Mouse (Mus musculus) stomach, embryonic 15.5 days (tissue): Measurements from ENCODE around the gene Lrrc3c. TPM values are rescaled to one million over a fixed set of nuclear protein-coding genes. Genes with fewer than 3 reads are reported as not detected.

Source experiments
- ATAC-seq: fragments of 200-750 bp; cut with Nextera tagmentation; 2 replicates; pipeline ENCODE4 v1.8.0; 2017; ENCODE audit warnings: low read depth, moderate number of reproducible peaks, moderate TSS enrichment; ENCODE audit not compliant: insufficient read depth, low FRiP score
- H3K27ac ChIP-seq: fragments of 300-500 bp; sonication (generic); 2 replicates; pipeline ENCODE4 v1.5.1; 2015; ENCODE audit warnings: mild to moderate bottlenecking, inconsistent platforms
- H3K27me3 ChIP-seq: fragments of 300-500 bp; sonication (generic); replicated peaks from 2 replicates; pipeline ENCODE4 v1.6.1; 2015; ENCODE audit warnings: inconsistent platforms
- H3K36me3 ChIP-seq: fragments of 300-500 bp; sonication (generic); 2 replicates; pipeline ENCODE4 v1.6.1; 2015; ENCODE audit warnings: inconsistent platforms
- H3K4me1 ChIP-seq: fragments of 300-500 bp; sonication (generic); 2 replicates; pipeline ENCODE4 v1.6.1; 2015; ENCODE audit warnings: inconsistent platforms
- H3K4me2 ChIP-seq: fragments of 300-500 bp; sonication (generic); 2 replicates; pipeline ENCODE4 v1.6.1; 2015; ENCODE audit warnings: mild to moderate bottlenecking, inconsistent platforms
- H3K4me3 ChIP-seq: fragments of 300-500 bp; sonication (generic); replicated peaks from 2 replicates; pipeline ENCODE4 v1.5.1; 2015; ENCODE audit warnings: inconsistent platforms
- H3K9ac ChIP-seq: fragments of 300-500 bp; sonication (generic); 2 replicates; pipeline ENCODE4 v1.6.1; 2015; ENCODE audit warnings: inconsistent platforms
- H3K9me3 ChIP-seq: fragments of 300-500 bp; sonication (generic); 2 replicates; pipeline ENCODE4 v1.6.1; 2016; ENCODE audit warnings: inconsistent platforms
- WGBS: fragments of 180-500 bp; shearing (Covaris S2); methylation state at CpG from one replicate; pipeline ENCODE4 v1.1.7; 2015; 5-methylcytosine and 5-hydroxymethylcytosine counted together
- polyA plus RNA-seq: library from polyadenylated mRNA; unstranded; fragments of >200 nt; fragmentation: Nextera tagmentation; extraction: Ambion mirVana; gene quantifications from 2 replicates; pipeline ENCODE4 v1.2.1, GENCODE M21; 2015

Lrrc3c gene
- polyA plus RNA-seq, 1 experiment from 2014 or later, result not detected

- no peaks in the 10 kb centered on the region for H3K9me3 ChIP-seq
- no peaks in the 10 kb centered on the region for H3K27me3 ChIP-seq
- ATAC-seq, result no peak
- 57% methylated on average over 5 of the region's 5 CpGs for WGBS
- H3K4me1 ChIP-seq, result no peaks in the 10 kb centered on the region
- no peak overlapping the region for H3K27ac ChIP-seq
- H3K4me2 ChIP-seq, result no peak overlapping the region
- H3K9ac ChIP-seq, result no peak overlapping the region
- no peaks in the 10 kb centered on the region for H3K36me3 ChIP-seq
- H3K4me3 ChIP-seq, result no peak overlapping the region
Measured at GRCm38 (mm10) chr11:98640091-98640490, 42.0 kb downstream of the Lrrc3c start.

GRCm38 (mm10) chr11:98644757-98645156, 46.7 kb downstream of the Lrrc3c start:
- no peak overlapping the region for H3K27ac ChIP-seq
- H3K9me3 ChIP-seq, result no peaks in the 10 kb centered on the region
- 67% methylated on average over 3 of the region's 3 CpGs for WGBS
- H3K27me3 ChIP-seq, result no peaks in the 10 kb centered on the region
- ATAC-seq, result no peak
- H3K36me3 ChIP-seq, result no peaks in the 10 kb centered on the region
- H3K4me1 ChIP-seq, result no peaks in the 10 kb centered on the region
- H3K4me3 ChIP-seq, result no peak overlapping the region
- no peak overlapping the region for H3K4me2 ChIP-seq
- H3K9ac ChIP-seq, result no peak overlapping the region

GRCm38 (mm10) chr11:98645946-98646345, 47.9 kb downstream of the Lrrc3c start:
- H3K27ac ChIP-seq, result no peak overlapping the region
- ATAC-seq, result no peak
- no peaks in the 10 kb centered on the region for H3K36me3 ChIP-seq
- H3K4me1 ChIP-seq, result no peaks in the 10 kb centered on the region
- H3K27me3 ChIP-seq, result 0 out of 2 replicates have a peak, but pooled peaks cover 2% of the 10 kb centered on the region
- no peaks in the 10 kb centered on the region for H3K9me3 ChIP-seq
- H3K4me3 ChIP-seq, result no peak overlapping the region
- WGBS, result 65% methylated on average over 2 of the region's 2 CpGs
- no peak overlapping the region for H3K9ac ChIP-seq
- H3K4me2 ChIP-seq, result no peak overlapping the region

- ATAC-seq, result no peak
Measured at GRCm38 (mm10) chr11:98646459-98646858, 48.4 kb downstream of the Lrrc3c start, which contains the start of gene Gsdma2. Gene Gsdma2 (plus strand): TSS chr11:98646759.

More at GRCm38 (mm10) chr11:98646459-98646858, 48.4 kb downstream of the Lrrc3c start, which contains the start of gene Gsdma2:
- H3K4me3 ChIP-seq, result no peak within 1 kb of the TSS
- no peaks in the 10 kb centered on the region for H3K4me1 ChIP-seq
- 44% methylated on average over 2 of the region's 2 CpGs for WGBS
- H3K27me3 ChIP-seq, result 0 out of 2 replicates have a peak, but pooled peaks cover 2% of the 10 kb centered on the region
- no peak within 1 kb of the TSS for H3K4me2 ChIP-seq
- no peak within 1 kb of the TSS for H3K27ac ChIP-seq
- no peaks in the 10 kb centered on the region for H3K9me3 ChIP-seq
- no peaks in the 10 kb centered on the region for H3K36me3 ChIP-seq
- H3K9ac ChIP-seq, result no peak within 1 kb of the TSS

Other genes starting within 250 kb of the Lrrc3c start
- 20.2 and 21.5 TPM in 2 replicates for gene Ppp1r1b, start 249.9 kb upstream of the Lrrc3c start, polyA plus RNA-seq
- 41.1 and 46.4 TPM in 2 replicates for gene Stard3, start 239.9 kb upstream of the Lrrc3c start, polyA plus RNA-seq
- gene Tcap, start 214.5 kb upstream of the Lrrc3c start, polyA plus RNA-seq, result 0.23 and 0.43 TPM in 2 replicates
- gene Pnmt, start 211.8 kb upstream of the Lrrc3c start, polyA plus RNA-seq, result 0.22 TPM in 1 of 2 replicates, not detected in the other
- gene Pgap3, start 197.8 kb upstream of the Lrrc3c start, polyA plus RNA-seq, result 13.0 and 15.7 TPM in 2 replicates
- 40.6 and 42.4 TPM in 2 replicates for gene Erbb2, start 185.8 kb upstream of the Lrrc3c start, polyA plus RNA-seq
- 137 and 142 TPM in 2 replicates for gene Mien1, start 159.3 kb upstream of the Lrrc3c start, polyA plus RNA-seq
- gene Grb7, start 151.9 kb upstream of the Lrrc3c start, polyA plus RNA-seq, result 44.7 and 56.1 TPM in 2 replicates
- 0.50 and 0.69 TPM in 2 replicates for gene Ikzf3, start 52.3 kb upstream of the Lrrc3c start, polyA plus RNA-seq
- gene Zpbp2, start 47.2 kb upstream of the Lrrc3c start, polyA plus RNA-seq, result 0.31 and 0.40 TPM in 2 replicates
- gene Ormdl3, start 10.9 kb upstream of the Lrrc3c start, polyA plus RNA-seq, result 55.6 and 61.8 TPM in 2 replicates
- gene Gm12355, start 27.4 kb downstream of the Lrrc3c start, polyA plus RNA-seq, result 1.1 and 5.0 TPM in 2 replicates
- not detected in 2 replicates for gene Gsdma3, start 28.1 kb downstream of the Lrrc3c start, polyA plus RNA-seq
- 0.21 TPM in 1 of 2 replicates, not detected in the other for gene Gsdma2, start 48.5 kb downstream of the Lrrc3c start, polyA plus RNA-seq
- 0.18 and 0.80 TPM in 2 replicates for gene Gsdma, start 66.1 kb downstream of the Lrrc3c start, polyA plus RNA-seq
- gene Psmd3, start 84.3 kb downstream of the Lrrc3c start, polyA plus RNA-seq, result 180 and 190 TPM in 2 replicates
- not detected in 2 replicates for gene Csf3, start 103.0 kb downstream of the Lrrc3c start, polyA plus RNA-seq
- gene Med24, start 131.1 kb downstream of the Lrrc3c start, polyA plus RNA-seq, result 36.4 and 39.7 TPM in 2 replicates
- 42.7 and 44.7 TPM in 2 replicates for gene Thra, start 142.3 kb downstream of the Lrrc3c start, polyA plus RNA-seq
- 2.4 and 2.5 TPM in 2 replicates for gene Nr1d1, start 177.0 kb downstream of the Lrrc3c start, polyA plus RNA-seq
- 23.0 and 23.6 TPM in 2 replicates for gene Msl1, start 197.2 kb downstream of the Lrrc3c start, polyA plus RNA-seq
- gene Casc3, start 206.6 kb downstream of the Lrrc3c start, polyA plus RNA-seq, result 31.7 and 35.3 TPM in 2 replicates
- 3.8 and 4.1 TPM in 2 replicates for gene Rapgefl1, start 238.5 kb downstream of the Lrrc3c start, polyA plus RNA-seq